Mouse (Mus musculus): Measurements from ENCODE around the gene Usp22.

- TF ChIP-seq GATA1 (IDR thresholded peaks at IDR 0.05; ENCODE audit: low read length) (no peak), TAL1 (IDR thresholded peaks at IDR 0.05; ENCODE audit: low read length) (no peak)
Observed at GRCm38 (mm10) chr11:61206136-61206535, 31.3 kb upstream of the Usp22 start.
